Mouse (Mus musculus) gonadal fat pad, adult 2 months (tissue): ENCODE results near the gene Unc79. TPM values are rescaled to one million over a fixed set of nuclear protein-coding genes. Genes with fewer than 3 reads are reported as not detected.

Experiments used
- DNase-seq: peaks from one replicate; pipeline ENCODE4 v3.0.0-alpha.2; 2012; ENCODE audit warnings: low read depth
- polyA plus RNA-seq: library from polyadenylated mRNA; depleted of rRNA; stranded (reverse); fragments of >200 nt; gene quantifications from 2 replicates; pipeline ENCODE4 v1.2.3, GENCODE M21; 2012; rRNA removed

The Unc79 gene
- 0.41 and 1.1 TPM in 2 replicates for polyA plus RNA-seq

- DNase-seq: no peak
Measured at GRCm38 (mm10) chr12:102948778-102949394, at the start of gene Unc79. Gene Unc79, plus strand, starts transcription at chr12:102948859.

GRCm38 (mm10) chr12:102899091-102899490 is 49.6 kb upstream of the Unc79 start, which contains the start of gene Cox8c:
Gene Cox8c, plus strand, starts transcription at chr12:102899316.
- DNase-seq: no peak

- no peak for DNase-seq
Measured at GRCm38 (mm10) chr12:102908191-102908590, 40.5 kb upstream of the Unc79 start.

- no peak for DNase-seq
Measured at GRCm38 (mm10) chr12:102916073-102916472, 32.6 kb upstream of the Unc79 start.

GRCm38 (mm10) chr12:102929764-102930163 is 18.9 kb upstream of the Unc79 start:
- DNase-seq: no peak

- DNase-seq: no peak
Measured at GRCm38 (mm10) chr12:102930335-102930734, 18.3 kb upstream of the Unc79 start.

- DNase-seq: no peak
Measured at GRCm38 (mm10) chr12:102930789-102931188, 17.9 kb upstream of the Unc79 start.

- no peak for DNase-seq
Measured at GRCm38 (mm10) chr12:102935892-102936291, 12.8 kb upstream of the Unc79 start.

- DNase-seq: no peak
Measured at GRCm38 (mm10) chr12:102945571-102945970, 3.1 kb upstream of the Unc79 start.

GRCm38 (mm10) chr12:102947826-102948225 is 833 bp upstream of the Unc79 start:
- DNase-seq: no peak

- DNase-seq: no peak
Measured at GRCm38 (mm10) chr12:102949395-102950208, 943 bp downstream of the Unc79 start.

- DNase-seq: no peak
Measured at GRCm38 (mm10) chr12:102960051-102960775, 11.6 kb downstream of the Unc79 start.

- no peak for DNase-seq
Measured at GRCm38 (mm10) chr12:102961066-102961465, 12.4 kb downstream of the Unc79 start.

- DNase-seq: no peak
Measured at GRCm38 (mm10) chr12:102964486-102964885, 15.8 kb downstream of the Unc79 start.

- DNase-seq: no peak
Measured at GRCm38 (mm10) chr12:102980584-102980983, 31.9 kb downstream of the Unc79 start.

GRCm38 (mm10) chr12:102981543-102981942 is 32.9 kb downstream of the Unc79 start:
- DNase-seq: no peak

- DNase-seq: no peak
Measured at GRCm38 (mm10) chr12:102985401-102985800, 36.7 kb downstream of the Unc79 start.

GRCm38 (mm10) chr12:102987736-102988135 is 39.1 kb downstream of the Unc79 start:
- no peak for DNase-seq

- no peak for DNase-seq
Measured at GRCm38 (mm10) chr12:103008491-103008890, 59.8 kb downstream of the Unc79 start.

- DNase-seq: no peak
Measured at GRCm38 (mm10) chr12:103018161-103018560, 69.5 kb downstream of the Unc79 start.

GRCm38 (mm10) chr12:103036692-103037091 is 88.0 kb downstream of the Unc79 start:
- DNase-seq: no peak

GRCm38 (mm10) chr12:103039332-103039731 is 90.7 kb downstream of the Unc79 start:
- no peak for DNase-seq
